ENCODE assay signal across 22 mouse cellular contexts in the genomic region with DNA sequence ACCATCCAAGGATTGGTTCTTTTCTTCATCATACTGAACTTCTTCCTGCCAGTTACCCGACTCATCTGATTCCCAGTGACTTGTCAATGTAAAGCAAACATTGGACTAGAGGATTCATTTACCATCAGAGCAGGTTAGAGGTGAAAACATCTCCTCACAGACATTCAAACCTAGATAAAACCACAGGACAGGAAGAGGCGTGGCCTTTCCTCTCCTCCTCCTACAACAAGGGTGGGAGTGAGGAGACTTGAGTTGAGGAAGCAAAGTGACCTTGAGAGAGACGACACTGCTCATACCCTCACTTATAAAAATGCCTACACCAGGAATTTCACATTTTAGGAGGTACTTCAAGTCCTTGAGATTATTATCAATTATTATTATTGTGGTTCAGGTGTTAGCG. TPM values are rescaled to one million over a fixed set of nuclear protein-coding genes. Genes with fewer than 3 reads are reported as not detected.
DNase-seq lines count a peak whose midpoint lies in the region; ATAC-seq lines count a peak whose summit lies in the region.
"Had no signal": no experiment of that assay in that cellular context is flagged by ENCODE, and none has a peak within 500 bp of the region (broad histone marks: within the 10 kb centered on the region; RNA-seq: fewer than 3 reads in every experiment).

No protein-coding gene starts in this region.

- peaks cover 20% of the 10 kb centered on the region for H3K36me3 ChIP-seq in splenic B cell, adult 2 months (ENCODE audit: control insufficient read depth, insufficient read depth, low read length, poor library complexity, severe bottlenecking)
- peaks cover 77% of the 10 kb centered on the region for H3K36me3 ChIP-seq in hindbrain, embryonic 14.5 days (replicated peaks; ENCODE audit: control insufficient read depth, insufficient read depth)

- H3K4me2 ChIP-seq in hindbrain, embryonic 14.5 days (replicated peaks) = no peak overlapping the region
- H3K4me2 ChIP-seq: heart, embryonic 12.5 days; hindbrain, embryonic 13.5 days; limb, embryonic 15.5 days; liver, embryonic 15.5 days; neural tube, embryonic 15.5 days had no signal

- H3K27me3 ChIP-seq in splenic B cell, adult 2 months (ENCODE audit: control insufficient read depth, insufficient read depth, low read length, poor library complexity, severe bottlenecking) = no peaks in the 10 kb centered on the region
- H3K27me3 ChIP-seq in hindbrain, embryonic 14.5 days (ENCODE audit: control insufficient read depth, insufficient read depth, low read length) = no peaks in the 10 kb centered on the region
- H3K27me3 ChIP-seq: CH12.LX; heart, embryonic 12.5 days; hindbrain, embryonic 13.5 days; limb, embryonic 15.5 days; liver, embryonic 15.5 days; neural tube, embryonic 15.5 days had no signal

- ATAC-seq in activated CD4-positive, CD25-positive, alpha-beta regulatory T cell, adult 4 months = peak; percentile 91
- no peak for ATAC-seq in hindbrain, embryonic 14.5 days (ENCODE audit: low FRiP score)
- ATAC-seq: intestine, embryonic 16.5 days had no signal

- DNase-seq in CD8-positive naive resting alpha-beta T cell, adult 2 months (ENCODE audit: low read depth in 2 of 2, low spot score in 2 of 2) = peak; percentile 2 to 29
- DNase-seq in splenic B cell, adult 2 months (ENCODE audit: low read depth, low spot score) = peak; percentile 11
- no peak for DNase-seq in hindbrain, embryonic 14.5 days (ENCODE audit: low spot score)
- no peak for DNase-seq in spleen, adult 12 weeks (ENCODE audit: low spot score)
- DNase-seq in adrenal gland, postnatal 25 days = no peak
- no peak for DNase-seq in spleen, adult 18-20 months
- DNase-seq: adrenal gland, postnatal 14 days; cerebellum, adult 11-12 months; gastrocnemius, adult 2 months; heart, postnatal 14 days; midbrain, embryonic 14.5 days; right cerebral cortex, postnatal 14 days had no signal

- H3K9ac ChIP-seq in hindbrain, embryonic 14.5 days = no peak overlapping the region
- H3K9ac ChIP-seq: heart, embryonic 12.5 days; hindbrain, embryonic 13.5 days; limb, embryonic 15.5 days; liver, embryonic 15.5 days; neural tube, embryonic 15.5 days had no signal

- no peaks in the 10 kb centered on the region for H3K9me3 ChIP-seq in hindbrain, embryonic 14.5 days (ENCODE audit: control insufficient read depth, low read length)
- H3K9me3 ChIP-seq: embryonic facial prominence, embryonic 10.5 days; heart, embryonic 12.5 days; hindbrain, embryonic 13.5 days; limb, embryonic 15.5 days; liver, embryonic 15.5 days; neural tube, embryonic 15.5 days had no signal

- WGBS in hindbrain, embryonic 14.5 days = 87% methylated on average over 4 of the region's 4 CpGs

- no peak overlapping the region for H3K27ac ChIP-seq in hindbrain, embryonic 14.5 days
- H3K27ac ChIP-seq: embryonic facial prominence, embryonic 10.5 days; gastrocnemius, adult 2 months; hindbrain, embryonic 13.5 days; limb, embryonic 15.5 days; liver, embryonic 15.5 days; neural tube, embryonic 15.5 days had no signal

- H3K4me3 ChIP-seq in hindbrain, embryonic 14.5 days (replicated peaks; ENCODE audit: low read length) = no peak overlapping the region
- H3K4me3 ChIP-seq: embryonic facial prominence, embryonic 10.5 days; gastrocnemius, adult 2 months; heart, embryonic 12.5 days; hindbrain, embryonic 13.5 days; limb, embryonic 15.5 days; liver, embryonic 15.5 days; myocyte; neural tube, embryonic 15.5 days had no signal

- H3K4me1 ChIP-seq in hindbrain, embryonic 14.5 days (replicated peaks; ENCODE audit: control insufficient read depth, insufficient read depth, low read length) = no peaks in the 10 kb centered on the region
- H3K4me1 ChIP-seq: embryonic facial prominence, embryonic 10.5 days; hindbrain, embryonic 13.5 days; limb, embryonic 15.5 days; liver, embryonic 15.5 days; neural tube, embryonic 15.5 days had no signal

RNA-seq across cellular contexts. Expression of a gene that starts 31.4 kb away (rescaled TPM):
- 1 to 10 TPM; 3.0 to 3.7 TPM for polyA plus RNA-seq in activated CD4-positive, CD25-positive, alpha-beta regulatory T cell, adult 4 months (2017; shearing (Covaris generic))
- 3.5 TPM in 2 replicates for polyA plus RNA-seq in hindbrain, embryonic 14.5 days (2014; fragmentation: Nextera tagmentation; extraction: Ambion mirVana)
- total RNA-seq in adrenal gland, postnatal 25 days (2021) = 45.5 and 46.7 TPM in 2 replicates

Comparison
In these comparisons a context has a peak if more than half of its experiments do, and no peak if none do; other contexts are left out.
1. DNase-seq: peak in CD8-positive naive resting alpha-beta T cell, adult 2 months (2 of 2) and splenic B cell, adult 2 months (single experiment); none in hindbrain, embryonic 14.5 days (single experiment), spleen, adult 12 weeks (single experiment), adrenal gland, postnatal 25 days (single experiment) and spleen, adult 18-20 months (0 of 2).